15 mouse cellular contexts compared by ENCODE assay signal in genomic region chr5:115068671-115069421, GRCm38 (mm10). TPM values are rescaled to one million over a fixed set of nuclear protein-coding genes. Genes with fewer than 3 reads are reported as not detected.
DNase-seq lines count a peak whose midpoint lies in the region; ATAC-seq and TF ChIP-seq lines count a peak whose summit lies in the region.
"Had no signal": no experiment of that assay in that cellular context is flagged by ENCODE, and none has a peak within 500 bp of the region (broad histone marks: within the 10 kb centered on the region; RNA-seq: fewer than 3 reads in every experiment).

No protein-coding gene starts in this region.

- no peak for DNase-seq in heart, adult 2 months
- DNase-seq in kidney, postnatal 10 days = no peak
- DNase-seq in retina, embryonic 14.5 days (ENCODE audit: low spot score) = no peak
- DNase-seq: cerebellum, postnatal 36 days; gastrocnemius, adult 2 months had no signal

- 74% methylated on average over 11 of the region's 11 CpGs for WGBS in heart, embryonic 12.5 days
- 80% methylated on average over 11 of the region's 11 CpGs for WGBS in heart, adult 2 months
- 92% methylated on average over 11 of the region's 11 CpGs for WGBS in forebrain, embryonic 16.5 days

- peaks cover 66% of the 10 kb centered on the region for H3K4me1 ChIP-seq in heart, embryonic 12.5 days (replicated peaks)
- peaks cover 18% of the 10 kb centered on the region for H3K4me1 ChIP-seq in heart, adult 2 months (ENCODE audit: control insufficient read depth, insufficient read depth, low read length)
- H3K4me1 ChIP-seq in ES-Bruce4 (ENCODE audit: control insufficient read depth, insufficient read depth, low read length) = peaks cover 4% of the 10 kb centered on the region
- peaks cover 25% of the 10 kb centered on the region for H3K4me1 ChIP-seq in embryonic fibroblast, embryonic 13.5 days (ENCODE audit: control insufficient read depth, insufficient read depth, low read length)
- H3K4me1 ChIP-seq in forebrain, embryonic 16.5 days (replicated peaks; ENCODE audit: control insufficient read depth, insufficient read depth, low read length) = peaks cover 5% of the 10 kb centered on the region; the same call in 1 of the 2 replicates

- peak; percentile 73 for ATAC-seq in heart, embryonic 12.5 days (ENCODE audit: insufficient number of reproducible peaks, low FRiP score)
- peak; percentile 46 for ATAC-seq in megakaryocyte, adult 5-6 weeks (ENCODE audit: poor library complexity, severe bottlenecking)
- no peak for ATAC-seq in forebrain, embryonic 16.5 days
- ATAC-seq: hindbrain, postnatal 0 days had no signal

- intact Hi-C loops in heart, adult 2 months (cut with DNase I) = no loop called here

- no peak overlapping the region for H3K9ac ChIP-seq in heart, embryonic 12.5 days
- no peak overlapping the region for H3K9ac ChIP-seq in heart, adult 2 months (ENCODE audit: low read depth, low read length)
- no peak overlapping the region for H3K9ac ChIP-seq in ES-Bruce4 (ENCODE audit: low read depth, poor library complexity, severe bottlenecking)
- no peak overlapping the region for H3K9ac ChIP-seq in forebrain, embryonic 16.5 days (replicated peaks; ENCODE audit: low read depth, low read length)

- no peak for TF ChIP-seq POLR2A in heart, adult 2 months (IDR thresholded peaks at IDR 0.05; ENCODE audit: insufficient read depth, low read depth, low read length)
- TF ChIP-seq POLR2A in ES-Bruce4 (IDR thresholded peaks at IDR 0.05; ENCODE audit: insufficient read depth, low read length) = no peak
- no peak for TF ChIP-seq POLR2A in embryonic fibroblast, embryonic 13.5 days (IDR thresholded peaks at IDR 0.05; ENCODE audit: low read depth, low read length)

- H3K4me2 ChIP-seq in heart, embryonic 12.5 days = 0 out of 2 replicates have a peak overlapping the region, but pooled peaks have one; percentile 12
- no peak overlapping the region for H3K4me2 ChIP-seq in forebrain, embryonic 16.5 days (ENCODE audit: low read length)

- TF ChIP-seq CTCF in heart, adult 2 months (IDR thresholded peaks at IDR 0.05) = no peak
- TF ChIP-seq CTCF in ES-Bruce4 (IDR thresholded peaks at IDR 0.05; ENCODE audit: low read depth, low read length) = no peak
- TF ChIP-seq CTCF in embryonic fibroblast, embryonic 13.5 days (IDR thresholded peaks at IDR 0.05; ENCODE audit: borderline replicate concordance, insufficient read depth, low read length) = no peak

- no peaks in the 10 kb centered on the region for H3K27me3 ChIP-seq in heart, embryonic 12.5 days (replicated peaks)
- no peaks in the 10 kb centered on the region for H3K27me3 ChIP-seq in heart, adult 2 months (ENCODE audit: control insufficient read depth, insufficient read depth, low read length)
- H3K27me3 ChIP-seq in ES-Bruce4 (ENCODE audit: control insufficient read depth, insufficient read depth, low read length, poor library complexity, severe bottlenecking) = no peaks in the 10 kb centered on the region
- no peaks in the 10 kb centered on the region for H3K27me3 ChIP-seq in forebrain, embryonic 16.5 days (replicated peaks; ENCODE audit: control insufficient read depth, insufficient read depth, low read length)

- peak overlapping the region; percentile 32; the same call in 1 of the 2 replicates for H3K27ac ChIP-seq in heart, embryonic 12.5 days (ENCODE audit: poor library complexity, severe bottlenecking)
- no peak overlapping the region for H3K27ac ChIP-seq in heart, adult 2 months
- peak overlapping the region; percentile 43 for H3K27ac ChIP-seq in ES-Bruce4 (ENCODE audit: insufficient read depth, low read length)
- H3K27ac ChIP-seq in embryonic fibroblast, embryonic 13.5 days (ENCODE audit: insufficient read depth, low read length) = peak overlapping the region; percentile 3; the same call in 1 of the 2 replicates
- no peak overlapping the region for H3K27ac ChIP-seq in forebrain, embryonic 16.5 days (ENCODE audit: low read length)
- H3K27ac ChIP-seq: gastrocnemius, adult 2 months; hindbrain, postnatal 0 days; kidney, postnatal 0 days had no signal

- no peak overlapping the region for H3K4me3 ChIP-seq in heart, embryonic 12.5 days
- no peak overlapping the region for H3K4me3 ChIP-seq in heart, adult 2 months
- no peak overlapping the region for H3K4me3 ChIP-seq in ES-Bruce4 (ENCODE audit: low read depth, low read length)
- no peak overlapping the region for H3K4me3 ChIP-seq in embryonic fibroblast, embryonic 13.5 days (ENCODE audit: insufficient read depth, low read length)
- no peak overlapping the region for H3K4me3 ChIP-seq in forebrain, embryonic 16.5 days (replicated peaks; ENCODE audit: low read length)
- H3K4me3 ChIP-seq: gastrocnemius, adult 2 months had no signal

- H3K9me3 ChIP-seq in heart, embryonic 12.5 days (replicated peaks) = no peaks in the 10 kb centered on the region
- H3K9me3 ChIP-seq in ES-Bruce4 (replicated peaks; ENCODE audit: control insufficient read depth, insufficient read depth, low read length, poor library complexity, severe bottlenecking) = no peaks in the 10 kb centered on the region
- no peaks in the 10 kb centered on the region for H3K9me3 ChIP-seq in forebrain, embryonic 16.5 days (ENCODE audit: control insufficient read depth, low read length)

- TF ChIP-seq EP300 in heart, adult 2 months (IDR thresholded peaks at IDR 0.05; ENCODE audit: insufficient read depth, low read depth, low read length) = no peak
- no peak for TF ChIP-seq EP300 in ES-Bruce4 (IDR thresholded peaks at IDR 0.05; ENCODE audit: insufficient read depth, low read depth, low read length)

- peaks cover 9% of the 10 kb centered on the region for H3K79me2 ChIP-seq in heart, adult 2 months (replicated peaks; ENCODE audit: control insufficient read depth, insufficient read depth, low read length)

- H3K36me3 ChIP-seq in heart, embryonic 12.5 days = peaks cover 3% of the 10 kb centered on the region; the same call in 1 of the 2 replicates
- H3K36me3 ChIP-seq in heart, adult 2 months (ENCODE audit: control insufficient read depth, insufficient read depth, low read length) = no peaks in the 10 kb centered on the region; the same call in 1 of the 2 replicates
- no peaks in the 10 kb centered on the region for H3K36me3 ChIP-seq in ES-Bruce4 (ENCODE audit: control insufficient read depth, insufficient read depth, low read length, poor library complexity, severe bottlenecking)
- no peaks in the 10 kb centered on the region for H3K36me3 ChIP-seq in forebrain, embryonic 16.5 days (ENCODE audit: control insufficient read depth, insufficient read depth)

RNA-seq across cellular contexts. Expression of gene Gm10401, which starts 29.2 kb away (rescaled TPM):
- polyA plus RNA-seq in heart, embryonic 12.5 days (2016; fragmentation: Nextera tagmentation; extraction: Ambion mirVana) = 14.1 and 15.7 TPM in 2 replicates
- total RNA-seq in heart, adult 2 months (2021) = not detected
- polyA plus RNA-seq in heart, adult 2 months (2012; rRNA removed) = not detected in 2 replicates
- polyA plus RNA-seq in ES-Bruce4 (2011; ENCODE audit: insufficient read depth, insufficient read length, low read depth, missing spikeins) = not detected in 2 replicates
- not detected in 2 replicates for polyA plus RNA-seq in embryonic fibroblast, embryonic 13.5 days (2011; ENCODE audit: insufficient read length, low read depth, missing spikeins)
- not detected in 2 replicates for total RNA-seq in megakaryocyte, adult 5-6 weeks (2015)
- total RNA-seq in megakaryocyte, adult 5-6 weeks (2017) = not detected in 2 replicates
- polyA plus RNA-seq in forebrain, embryonic 16.5 days (2015; fragmentation: Nextera tagmentation; extraction: Ambion mirVana) = 34.9 and 38.1 TPM in 2 replicates
- total RNA-seq: gastrocnemius, adult 2 months; hindbrain, postnatal 0 days; left cerebral cortex, adult 18-20 months; liver, adult 2 months had no signal
- polyA plus RNA-seq: spleen, adult 2 months had no signal

RNA-seq across cellular contexts. Expression of gene Acads, which starts 50.3 kb away (rescaled TPM):
- 114 and 123 TPM in 2 replicates for polyA plus RNA-seq in heart, embryonic 12.5 days (2016; fragmentation: Nextera tagmentation; extraction: Ambion mirVana)
- total RNA-seq in heart, adult 2 months (2021) = 100 to 1,000 TPM; 199 to 228 TPM
- 256 and 333 TPM in 2 replicates for polyA plus RNA-seq in heart, adult 2 months (2012; rRNA removed)
- 44.8 and 52.1 TPM in 2 replicates for polyA plus RNA-seq in ES-Bruce4 (2011; ENCODE audit: insufficient read depth, insufficient read length, low read depth, missing spikeins)
- 23.8 and 27.9 TPM in 2 replicates for polyA plus RNA-seq in embryonic fibroblast, embryonic 13.5 days (2011; ENCODE audit: insufficient read length, low read depth, missing spikeins)
- total RNA-seq in megakaryocyte, adult 5-6 weeks (2015) = 13.5 and 15.2 TPM in 2 replicates
- total RNA-seq in megakaryocyte, adult 5-6 weeks (2017) = 13.0 and 17.4 TPM in 2 replicates
- 18.0 and 19.8 TPM in 2 replicates for polyA plus RNA-seq in forebrain, embryonic 16.5 days (2015; fragmentation: Nextera tagmentation; extraction: Ambion mirVana)

RNA-seq across cellular contexts. Expression of gene Sppl3, which starts 57.9 kb away (rescaled TPM):
- 18.2 and 18.9 TPM in 2 replicates for polyA plus RNA-seq in heart, embryonic 12.5 days (2016; fragmentation: Nextera tagmentation; extraction: Ambion mirVana)
- total RNA-seq in heart, adult 2 months (2021) = 10 to 100 TPM; 32.0 to 32.2 TPM
- polyA plus RNA-seq in heart, adult 2 months (2012; rRNA removed) = 40.8 and 47.9 TPM in 2 replicates
- polyA plus RNA-seq in ES-Bruce4 (2011; ENCODE audit: insufficient read depth, insufficient read length, low read depth, missing spikeins) = 69.2 and 80.9 TPM in 2 replicates
- polyA plus RNA-seq in embryonic fibroblast, embryonic 13.5 days (2011; ENCODE audit: insufficient read length, low read depth, missing spikeins) = 72.7 and 85.3 TPM in 2 replicates
- 33.1 and 33.6 TPM in 2 replicates for total RNA-seq in megakaryocyte, adult 5-6 weeks (2015)
- total RNA-seq in megakaryocyte, adult 5-6 weeks (2017) = 22.8 and 24.6 TPM in 2 replicates
- 16.5 and 16.6 TPM in 2 replicates for polyA plus RNA-seq in forebrain, embryonic 16.5 days (2015; fragmentation: Nextera tagmentation; extraction: Ambion mirVana)

Comparison
In these comparisons a context has a peak if more than half of its experiments do, and no peak if none do; other contexts are left out.
1. H3K27ac ChIP-seq: peak in heart, embryonic 12.5 days (single experiment), ES-Bruce4 (single experiment) and embryonic fibroblast, embryonic 13.5 days (single experiment); none in heart, adult 2 months (single experiment) and forebrain, embryonic 16.5 days (single experiment).
2. RNA of gene Gm10401, which starts 29.2 kb away (polyA plus RNA-seq): 34.9 to 38.1 TPM in forebrain, embryonic 16.5 days and 14.1 to 15.7 TPM in heart, embryonic 12.5 days; not detected in embryonic fibroblast, embryonic 13.5 days, not detected in heart, adult 2 months and not detected in ES-Bruce4; every median in the first group is over 10 times any median in the second.